Mouse (Mus musculus): Measurements from ENCODE around the gene Gstm1. TPM values are rescaled to one million over a fixed set of nuclear protein-coding genes. Genes with fewer than 3 reads are reported as not detected.
"Not testable (repeated sequence)": the region's sequence is repeated elsewhere in the genome, so short reads cannot be mapped to it uniquely, and the experiment has no call there.

Gene Gstm1
- total RNA-seq (2021) = 100 to 1,000 TPM; 225 to 239 TPM

GRCm38 (mm10) chr3:108017473-108018189, at the start of gene Gstm1:
Gene Gstm1, minus strand, starts transcription at chr3:108017973.
- peak; percentile 89 to 97 for DNase-seq (ENCODE audit: low spot score in 2 of 2)
- intact Hi-C loops (cut with DNase I) = loop anchor here (2.0 kb wide), 1 partner anchor 87 kb away; the partner anchor contains the start of gene Gstm7

GRCm38 (mm10) chr3:108067370-108067934, 49.7 kb upstream of the Gstm1 start:
- no peak for DNase-seq (ENCODE audit: low spot score in 2 of 2)
- intact Hi-C loops (cut with DNase I) = no loop called here

GRCm38 (mm10) chr3:108065551-108065950, 47.8 kb upstream of the Gstm1 start:
- intact Hi-C loops (cut with DNase I) = no loop called here
- no peak for DNase-seq (ENCODE audit: low spot score in 2 of 2)

- intact Hi-C loops (cut with DNase I) = loop anchor here (5.0 kb wide), 3 partner anchors 117 to 367 kb away; partner anchors contain the start of gene Ahcyl1
- DNase-seq (ENCODE audit: low spot score in 2 of 2) = no peak
Measured at GRCm38 (mm10) chr3:108064672-108065071, 46.9 kb upstream of the Gstm1 start.

GRCm38 (mm10) chr3:108062648-108063047, 44.9 kb upstream of the Gstm1 start:
- intact Hi-C loops (cut with DNase I) = loop anchor here (5.0 kb wide), 3 partner anchors 115 to 365 kb away; partner anchors contain the start of gene Ahcyl1

GRCm38 (mm10) chr3:108061420-108061819, 43.6 kb upstream of the Gstm1 start:
- peak; percentile 49 to 70 for DNase-seq (ENCODE audit: low spot score in 2 of 2)
- intact Hi-C loops (cut with DNase I) = loop anchor here (1.0 to 5.0 kb wide), 4 partner anchors 114 to 364 kb away; partner anchors contain the start of gene Ahcyl1

More at GRCm38 (mm10) chr3:108062648-108063047, 44.9 kb upstream of the Gstm1 start:
- DNase-seq (ENCODE audit: low spot score in 2 of 2) = no peak

- DNase-seq (ENCODE audit: low spot score in 2 of 2) = no peak
- intact Hi-C loops (cut with DNase I) = no loop called here
Measured at GRCm38 (mm10) chr3:108050493-108050892, 32.7 kb upstream of the Gstm1 start.

- DNase-seq (ENCODE audit: low spot score in 2 of 2) = no peak
- intact Hi-C loops (cut with DNase I) = no loop called here
Measured at GRCm38 (mm10) chr3:108048306-108048705, 30.5 kb upstream of the Gstm1 start.

- DNase-seq (ENCODE audit: low spot score in 2 of 2) = no peak
- intact Hi-C loops (cut with DNase I) = no loop called here
Measured at GRCm38 (mm10) chr3:108046944-108047655, 29.3 kb upstream of the Gstm1 start.

- peak; percentile 85 to 92 for DNase-seq (ENCODE audit: low spot score in 2 of 2)
- intact Hi-C loops (cut with DNase I) = no loop called here
Measured at GRCm38 (mm10) chr3:108044394-108045140, 26.8 kb upstream of the Gstm1 start, which contains the start of gene Gstm4. Gene Gstm4, minus strand, starts transcription at chr3:108044894.

GRCm38 (mm10) chr3:108033156-108033555, 15.4 kb upstream of the Gstm1 start:
- intact Hi-C loops (cut with DNase I) = no loop called here
- DNase-seq (ENCODE audit: low spot score in 2 of 2) = no peak

- intact Hi-C loops (cut with DNase I) = no loop called here
- no peak for DNase-seq (ENCODE audit: low spot score in 2 of 2)
Measured at GRCm38 (mm10) chr3:108032113-108032512, 14.3 kb upstream of the Gstm1 start.

GRCm38 (mm10) chr3:108028641-108029365, 11.0 kb upstream of the Gstm1 start:
- DNase-seq (ENCODE audit: low spot score in 2 of 2) = no peak
- intact Hi-C loops (cut with DNase I) = no loop called here

- DNase-seq (ENCODE audit: low spot score in 2 of 2) = no peak
- intact Hi-C loops (cut with DNase I) = no loop called here
Measured at GRCm38 (mm10) chr3:108026597-108026996, 8.8 kb upstream of the Gstm1 start.

- DNase-seq (ENCODE audit: low spot score in 2 of 2) = peak in 1 of 2 experiments; percentile 27
- intact Hi-C loops (cut with DNase I) = no loop called here
Measured at GRCm38 (mm10) chr3:108026049-108026448, 8.3 kb upstream of the Gstm1 start.

- no peak for DNase-seq (ENCODE audit: low spot score in 2 of 2)
- intact Hi-C loops (cut with DNase I) = no loop called here
Measured at GRCm38 (mm10) chr3:108025318-108025717, 7.5 kb upstream of the Gstm1 start.

- intact Hi-C loops (cut with DNase I) = no loop called here
- DNase-seq (ENCODE audit: low spot score in 2 of 2) = no peak
Measured at GRCm38 (mm10) chr3:108022650-108023049, 4.9 kb upstream of the Gstm1 start.

GRCm38 (mm10) chr3:108020351-108021022, 2.7 kb upstream of the Gstm1 start:
- intact Hi-C loops (cut with DNase I) = not testable (repeated sequence)

More at GRCm38 (mm10) chr3:108020351-108021022, 2.7 kb upstream of the Gstm1 start:
- DNase-seq (ENCODE audit: low spot score in 2 of 2) = not testable (repeated sequence)

Measured in left cerebral cortex, postnatal 25 days (tissue).